Mouse (Mus musculus) liver, embryonic 14.5 days (tissue): ENCODE measurements around the gene Habp4.

Experiments used
- CTCF ChIP-seq: IDR thresholded peaks from 2 replicates; pipeline ENCODE4 v1.5.1; 2016; ENCODE audit warnings: antibody characterized with exemption, low read depth, control low read depth
- EP300 ChIP-seq: IDR thresholded peaks from 2 replicates; pipeline ENCODE4 v1.6.1; 2016; ENCODE audit warnings: antibody characterized with exemption, low read depth

DNA sequence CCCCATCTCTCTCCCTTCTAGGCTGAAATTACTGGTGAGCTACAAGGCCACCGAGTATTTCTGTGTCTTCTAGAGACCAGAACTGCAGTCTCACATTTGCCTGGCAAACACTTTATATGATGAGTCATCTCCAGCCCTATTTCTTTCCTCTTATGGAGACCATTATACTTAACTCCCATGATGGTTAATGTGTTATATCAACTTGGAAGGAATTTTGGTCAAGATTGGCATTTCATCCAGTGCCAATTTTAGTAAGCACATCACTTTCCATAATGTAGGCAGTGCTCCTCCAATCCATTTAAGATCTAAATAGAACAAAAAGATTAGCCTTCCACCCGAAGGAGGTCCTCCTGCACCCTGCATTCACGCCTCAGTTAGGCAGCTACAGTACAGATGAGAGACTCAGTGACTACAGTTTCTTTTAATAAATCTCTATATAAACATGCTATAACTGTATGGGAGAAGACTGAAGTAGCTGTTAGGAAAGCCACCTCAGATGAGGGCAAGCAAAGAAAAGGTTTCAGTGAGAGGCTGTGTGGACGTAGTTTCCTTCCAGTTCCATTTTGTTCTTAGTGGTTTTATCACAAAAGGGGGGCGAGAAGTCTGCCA is 50.5 kb downstream of the Habp4 start:
- no peak for TF ChIP-seq CTCF
- no peak for TF ChIP-seq EP300
